Mouse (Mus musculus) liver, embryonic 16.5 days (tissue): ENCODE results near the gene Lmo3. TPM values are rescaled to one million over a fixed set of nuclear protein-coding genes. Genes with fewer than 3 reads are reported as not detected.

Experiments used
- ATAC-seq: fragments of 200-750 bp; cut with Nextera tagmentation; 2 replicates; pipeline ENCODE4 v1.8.0; 2017; ENCODE audit warnings: low read depth, mild to moderate bottlenecking, moderate number of reproducible peaks, moderate library complexity
- H3K27ac ChIP-seq: fragments of 300-500 bp; sonication (generic); 2 replicates; pipeline ENCODE4 v1.5.1; 2014; ENCODE audit warnings: mild to moderate bottlenecking, low read length
- H3K27me3 ChIP-seq: fragments of 300-500 bp; sonication (generic); 2 replicates; pipeline ENCODE4 v1.6.1; 2014; ENCODE audit warnings: low read depth, low read length, mixed read lengths; ENCODE audit not compliant: control insufficient read depth, insufficient read depth
- H3K36me3 ChIP-seq: fragments of 300-500 bp; sonication (generic); 2 replicates; pipeline ENCODE4 v1.6.1; 2014; ENCODE audit warnings: mild to moderate bottlenecking; ENCODE audit not compliant: control insufficient read depth, insufficient read depth
- H3K4me1 ChIP-seq: fragments of 300-500 bp; sonication (generic); 2 replicates; pipeline ENCODE4 v1.6.1; 2014; ENCODE audit warnings: low read depth, low read length, mixed read lengths; ENCODE audit not compliant: control insufficient read depth
- H3K4me2 ChIP-seq: fragments of 300-500 bp; sonication (generic); 2 replicates; pipeline ENCODE4 v1.6.1; 2014; ENCODE audit warnings: low read depth, low read length, mixed read lengths
- H3K4me3 ChIP-seq: fragments of 300-500 bp; sonication (generic); 2 replicates; pipeline ENCODE4 v1.5.1; 2014; ENCODE audit warnings: low read depth, mild to moderate bottlenecking, low read length
- H3K9ac ChIP-seq: fragments of 300-500 bp; sonication (generic); 2 replicates; pipeline ENCODE4 v1.6.1; 2014; ENCODE audit warnings: low read depth, low read length
- H3K9me3 ChIP-seq: fragments of 300-500 bp; sonication (generic); replicated peaks from 2 replicates; pipeline ENCODE4 v1.6.1; 2016; ENCODE audit warnings: low read length; ENCODE audit not compliant: control insufficient read depth
- WGBS: fragments of 180-500 bp; shearing (Covaris S2); extraction: QIAGEN DNeasy Blood & Tissue Kit; methylation state at CpG from one replicate; pipeline ENCODE4 v1.1.7; 2014; ENCODE audit not compliant: insufficient replicate concordance; 5-methylcytosine and 5-hydroxymethylcytosine counted together
- polyA plus RNA-seq: library from polyadenylated mRNA; unstranded; fragments of >200 nt; fragmentation: Nextera tagmentation; extraction: Ambion mirVana; gene quantifications from 2 replicates; pipeline ENCODE4 v1.2.1, GENCODE M21; 2015

Gene Lmo3
- polyA plus RNA-seq, 1 experiment from 2014 or later: 0.17 TPM

GRCm38 (mm10) chr6:138419871-138420535 lies 161.8 kb downstream of the Lmo3 start:
- WGBS: 49% methylated on average over 8 of the region's 8 CpGs
- no peak for ATAC-seq
- Histone ChIP-seq H3K27me3 (peaks cover 6% of the 10 kb centered on the region), H3K9ac (no peak overlapping the region), H3K4me1 (no peaks in the 10 kb centered on the region), H3K4me2 (no peak overlapping the region), H3K36me3 (no peaks in the 10 kb centered on the region), H3K4me3 (no peak overlapping the region), H3K9me3 (no peaks in the 10 kb centered on the region), H3K27ac (no peak overlapping the region)

- ATAC-seq: no peak
- Histone ChIP-seq H3K36me3 (no peaks in the 10 kb centered on the region), H3K9ac (no peak overlapping the region), H3K27ac (no peak overlapping the region), H3K27me3 (no peaks in the 10 kb centered on the region), H3K4me2 (no peak overlapping the region), H3K4me1 (no peaks in the 10 kb centered on the region), H3K9me3 (no peaks in the 10 kb centered on the region), H3K4me3 (no peak overlapping the region)
- WGBS: 61% methylated on average over 3 of the region's 3 CpGs
Measured at GRCm38 (mm10) chr6:138412075-138412474, 169.7 kb downstream of the Lmo3 start.

DNA sequence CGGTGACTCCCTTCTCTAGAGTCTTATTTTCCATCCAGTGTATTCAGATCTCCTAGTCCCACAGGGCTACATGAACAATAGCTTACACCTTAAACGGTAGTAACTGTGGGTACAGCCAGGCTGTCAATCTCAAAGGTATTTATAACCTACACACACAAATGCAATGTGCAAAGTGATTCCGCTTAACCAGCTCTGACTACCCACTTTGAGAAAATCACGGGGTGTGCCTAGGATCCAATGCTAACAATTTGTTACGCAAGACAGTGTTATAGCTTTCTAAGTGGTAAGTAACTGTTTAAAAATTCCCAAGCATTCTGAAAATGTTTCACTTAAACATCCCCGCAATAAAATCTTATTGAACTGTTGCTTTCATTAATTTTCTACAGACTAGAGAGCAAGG lies 179.7 kb downstream of the Lmo3 start:
- H3K36me3 ChIP-seq: no peaks in the 10 kb centered on the region
- 58% methylated on average over 6 of the region's 6 CpGs for WGBS
- H3K27me3 ChIP-seq: no peaks in the 10 kb centered on the region
- ATAC-seq: no peak
- no peaks in the 10 kb centered on the region for H3K9me3 ChIP-seq
- no peaks in the 10 kb centered on the region for H3K4me1 ChIP-seq
- no peak overlapping the region for H3K4me3 ChIP-seq
- no peak overlapping the region for H3K4me2 ChIP-seq
- no peak overlapping the region for H3K27ac ChIP-seq
- H3K9ac ChIP-seq: no peak overlapping the region

GRCm38 (mm10) chr6:138398836-138399235 lies 182.9 kb downstream of the Lmo3 start:
- no peak overlapping the region for H3K4me3 ChIP-seq
- H3K9ac ChIP-seq: no peak overlapping the region
- 69% methylated on average over 1 of the region's 1 CpGs for WGBS
- H3K9me3 ChIP-seq: no peaks in the 10 kb centered on the region
- no peaks in the 10 kb centered on the region for H3K4me1 ChIP-seq
- ATAC-seq: no peak
- no peaks in the 10 kb centered on the region for H3K36me3 ChIP-seq
- no peak overlapping the region for H3K4me2 ChIP-seq
- no peaks in the 10 kb centered on the region for H3K27me3 ChIP-seq
- H3K27ac ChIP-seq: no peak overlapping the region

DNA sequence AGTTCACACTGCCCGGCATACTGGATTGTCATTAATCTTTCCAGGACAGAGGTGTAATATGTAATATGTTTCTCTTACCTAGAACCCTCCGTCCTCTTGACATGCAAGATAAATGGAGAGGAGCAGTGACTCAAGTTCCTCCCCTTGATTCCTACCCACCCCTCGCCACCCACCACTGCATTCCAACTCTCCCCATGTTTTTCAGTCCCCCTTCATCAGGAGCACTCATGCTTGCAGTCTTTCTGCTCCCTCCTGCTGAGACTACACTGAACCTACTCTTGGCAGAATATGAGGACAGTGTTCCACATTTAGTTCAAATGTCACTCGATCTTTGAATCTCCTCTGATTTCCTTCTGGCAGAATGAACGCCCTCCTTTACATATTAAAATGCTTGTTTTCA lies 190.7 kb downstream of the Lmo3 start:
- H3K9me3 ChIP-seq: no peaks in the 10 kb centered on the region; the same call in 1 of the 2 replicates
- no peak overlapping the region for H3K27ac ChIP-seq
- ATAC-seq: no peak
- H3K4me1 ChIP-seq: no peaks in the 10 kb centered on the region
- no peaks in the 10 kb centered on the region for H3K27me3 ChIP-seq
- H3K9ac ChIP-seq: no peak overlapping the region
- H3K4me3 ChIP-seq: no peak overlapping the region
- no peak overlapping the region for H3K4me2 ChIP-seq
- H3K36me3 ChIP-seq: no peaks in the 10 kb centered on the region
- WGBS: 64% methylated on average over 5 of the region's 5 CpGs

DNA sequence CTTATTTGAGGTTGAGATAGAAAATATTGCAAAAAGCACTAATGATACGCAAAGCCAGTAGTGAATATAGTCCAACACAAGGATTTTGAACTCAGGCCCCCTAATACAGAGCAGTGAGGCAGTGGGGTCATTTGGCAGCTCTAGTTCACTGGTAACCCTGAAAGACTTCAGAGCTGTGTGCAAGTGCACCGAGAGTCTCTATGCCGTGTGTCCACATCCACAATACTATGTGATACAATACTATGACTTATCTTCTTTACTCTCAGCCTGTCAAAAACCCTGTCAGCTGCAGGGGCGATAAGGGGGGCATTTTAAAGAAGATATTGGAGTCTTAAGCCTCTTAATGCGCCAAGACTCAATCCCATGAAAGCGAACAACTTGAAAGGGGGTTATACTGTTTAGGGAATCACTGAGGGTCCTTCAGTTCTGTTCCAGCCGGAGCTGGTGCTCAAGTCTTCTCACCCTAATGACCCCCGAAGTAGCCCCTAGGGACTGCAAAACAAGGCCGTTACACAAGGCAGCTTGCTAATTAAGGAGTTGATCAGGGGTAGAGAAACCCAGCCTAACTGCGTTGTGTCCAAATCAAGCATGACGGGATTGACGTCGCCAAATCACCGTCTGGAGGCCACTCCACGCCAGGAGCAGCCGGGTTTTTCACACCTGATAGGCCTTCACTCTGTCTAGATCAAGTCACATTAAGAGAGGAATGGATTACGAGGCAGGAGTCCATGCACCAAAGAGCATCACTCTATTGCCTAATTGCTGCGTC lies 193.4 kb downstream of the Lmo3 start:
- whole genome bisulfite sequencing: 71% methylated on average over 18 of the region's 18 CpGs
- Histone ChIP-seq H3K4me2 (no peak overlapping the region), H3K27ac (no peak overlapping the region), H3K27me3 (no peaks in the 10 kb centered on the region), H3K36me3 (no peaks in the 10 kb centered on the region), H3K9ac (no peak overlapping the region), H3K4me1 (no peaks in the 10 kb centered on the region), H3K9me3 (no peaks in the 10 kb centered on the region; the same call in 1 of the 2 replicates), H3K4me3 (no peak overlapping the region)
- no peak for ATAC-seq

DNA sequence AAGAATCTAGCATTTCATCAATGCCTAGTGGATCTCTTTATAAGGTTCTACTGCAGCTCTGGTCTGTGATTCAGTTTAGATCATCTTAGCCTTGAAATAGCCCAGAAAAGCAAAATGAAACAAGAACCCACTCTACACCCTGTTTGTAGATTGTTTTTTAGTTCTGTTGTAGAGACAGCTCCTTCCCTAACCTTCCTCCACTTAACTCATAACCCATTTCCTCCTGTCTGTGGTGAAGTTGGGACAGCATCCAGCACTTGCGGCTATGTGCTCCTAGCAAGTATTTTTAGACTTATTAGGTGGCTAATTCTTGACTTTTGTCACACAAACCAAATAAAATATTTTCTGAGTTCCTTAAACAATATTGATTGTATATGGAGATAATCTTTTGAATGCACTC lies 198.6 kb downstream of the Lmo3 start:
- no peak overlapping the region for H3K4me2 ChIP-seq
- no peak overlapping the region for H3K9ac ChIP-seq
- no peaks in the 10 kb centered on the region for H3K4me1 ChIP-seq
- no peak overlapping the region for H3K4me3 ChIP-seq
- H3K27ac ChIP-seq: no peak overlapping the region
- ATAC-seq: no peak
- H3K36me3 ChIP-seq: no peaks in the 10 kb centered on the region
- WGBS: 35% methylated on average over 1 of the region's 1 CpGs
- H3K27me3 ChIP-seq: no peaks in the 10 kb centered on the region
- H3K9me3 ChIP-seq: no peaks in the 10 kb centered on the region

DNA sequence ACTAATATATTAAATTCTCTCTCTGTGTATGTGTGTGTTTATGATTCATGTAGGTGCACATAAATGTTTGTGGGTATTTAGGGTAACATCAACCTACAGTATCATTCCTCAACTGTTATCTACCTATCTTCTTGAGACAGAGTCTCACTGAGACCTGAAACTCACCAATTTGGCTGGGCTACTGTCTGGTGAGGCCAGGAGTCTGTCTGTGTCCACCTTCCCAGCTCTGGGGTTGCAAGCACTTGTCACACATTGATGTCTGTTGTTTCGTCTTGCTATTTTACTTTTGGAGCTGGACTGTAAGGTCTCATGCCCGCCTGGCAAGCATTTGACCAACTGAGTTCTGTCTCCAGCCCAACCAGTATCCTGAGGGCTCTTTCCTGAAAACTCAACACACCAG lies 210.6 kb downstream of the Lmo3 start:
- 64% methylated on average over 2 of the region's 2 CpGs for WGBS
- Histone ChIP-seq H3K27me3 (no peaks in the 10 kb centered on the region), H3K4me2 (no peak overlapping the region), H3K27ac (no peak overlapping the region), H3K4me3 (no peak overlapping the region), H3K4me1 (no peaks in the 10 kb centered on the region), H3K9me3 (no peaks in the 10 kb centered on the region), H3K36me3 (no peaks in the 10 kb centered on the region), H3K9ac (no peak overlapping the region)
- ATAC-seq: no peak

- no peak for ATAC-seq
- Histone ChIP-seq H3K27me3 (no peaks in the 10 kb centered on the region), H3K36me3 (no peaks in the 10 kb centered on the region), H3K9ac (no peak overlapping the region), H3K27ac (no peak overlapping the region), H3K9me3 (no peaks in the 10 kb centered on the region), H3K4me3 (no peak overlapping the region), H3K4me2 (no peak overlapping the region), H3K4me1 (no peaks in the 10 kb centered on the region)
- WGBS: 28% methylated on average over 5 of the region's 5 CpGs
Measured at GRCm38 (mm10) chr6:138364111-138364510, 217.7 kb downstream of the Lmo3 start.
